ENCODE assay signal across 27 mouse cellular contexts in genomic region chr7:132393582-132394175, GRCm38 (mm10).
DNase-seq lines count a peak whose midpoint lies in the region; ATAC-seq and TF ChIP-seq lines count a peak whose summit lies in the region.
"Had no signal": no experiment of that assay in that cellular context is flagged by ENCODE, and none has a peak within 500 bp of the region (broad histone marks: within the 10 kb centered on the region; RNA-seq: fewer than 3 reads in every experiment).

No protein-coding gene starts in this region.

- no peak overlapping the region for H3K9ac ChIP-seq in kidney, postnatal 0 days (ENCODE audit: low read depth, low read length)
- H3K9ac ChIP-seq: embryonic facial prominence, embryonic 13.5 days; forebrain, embryonic 12.5 days; forebrain, embryonic 15.5 days; heart, embryonic 13.5 days; hindbrain, embryonic 14.5 days had no signal

- H3K4me1 ChIP-seq in kidney, postnatal 0 days (replicated peaks; ENCODE audit: insufficient read depth, low read length): 0 out of 2 replicates have a peak, but pooled peaks cover 2% of the 10 kb centered on the region
- H3K4me1 ChIP-seq: forebrain, embryonic 12.5 days; forebrain, embryonic 15.5 days had no signal

- H3K4me2 ChIP-seq in kidney, postnatal 0 days (ENCODE audit: low read length): no peak overlapping the region
- H3K4me2 ChIP-seq: embryonic facial prominence, embryonic 13.5 days; forebrain, embryonic 12.5 days; forebrain, embryonic 15.5 days; heart, embryonic 13.5 days; hindbrain, embryonic 14.5 days had no signal

- no peaks in the 10 kb centered on the region for H3K27me3 ChIP-seq in kidney, postnatal 0 days (ENCODE audit: insufficient read depth, low read length)
- H3K27me3 ChIP-seq: embryonic facial prominence, embryonic 13.5 days; forebrain, embryonic 12.5 days; forebrain, embryonic 15.5 days; heart, embryonic 13.5 days had no signal

- H3K27ac ChIP-seq in kidney, postnatal 0 days: no peak overlapping the region
- H3K27ac ChIP-seq: embryonic facial prominence, embryonic 10.5 days; embryonic facial prominence, embryonic 13.5 days; forebrain, embryonic 12.5 days; forebrain, embryonic 15.5 days; heart, adult 2 months; heart, embryonic 10.5 days; heart, embryonic 13.5 days; hindbrain, embryonic 14.5 days; hindbrain, postnatal 0 days had no signal

- DNase-seq in kidney, adult 8-10 months: peak; percentile 10 to 64
- DNase-seq in kidney, adult 18-20 months: no peak
- DNase-seq in kidney, postnatal 0 days (ENCODE audit: low spot score): peak; percentile 22
- DNase-seq in kidney, postnatal 4 days: no peak
- DNase-seq in Muller cell, postnatal 12 days (ENCODE audit: inconsistent ontology term): peak; percentile 17
- peak; percentile 14 for DNase-seq in kidney, postnatal 14 days
- DNase-seq in testis, postnatal 10 days (ENCODE audit: low spot score): no peak
- DNase-seq: adrenal gland, adult 2 months; adrenal gland, postnatal 14 days; cerebellum, adult 11 months; cerebellum, adult 2 months; cerebellum, adult 9-11 months; cerebellum, postnatal 25 days; gastrocnemius, postnatal 25 days; heart, adult 2 months; heart, postnatal 14 days; heart, postnatal 4 days had no signal

- no peaks in the 10 kb centered on the region for H3K36me3 ChIP-seq in kidney, postnatal 0 days (ENCODE audit: insufficient read depth, low read length)
- H3K36me3 ChIP-seq: embryonic facial prominence, embryonic 10.5 days; embryonic facial prominence, embryonic 13.5 days; forebrain, embryonic 12.5 days; forebrain, embryonic 15.5 days; heart, embryonic 10.5 days; heart, embryonic 13.5 days had no signal

- no peak for ATAC-seq in kidney, postnatal 0 days (replicated peaks; ENCODE audit: low FRiP score, low read depth)
- ATAC-seq: CD4-positive, CD25-positive, alpha-beta regulatory T cell, adult 4 months; forebrain, embryonic 15.5 days; hindbrain, postnatal 0 days had no signal

- H3K9me3 ChIP-seq in kidney, postnatal 0 days (replicated peaks; ENCODE audit: low read length): no peaks in the 10 kb centered on the region
- H3K9me3 ChIP-seq: embryonic facial prominence, embryonic 10.5 days; embryonic facial prominence, embryonic 13.5 days; forebrain, embryonic 12.5 days; forebrain, embryonic 15.5 days; heart, embryonic 10.5 days had no signal

- no peak for TF ChIP-seq CTCF in kidney, postnatal 0 days (IDR thresholded peaks at IDR 0.05; ENCODE audit: low read depth)

- no peak overlapping the region for H3K4me3 ChIP-seq in kidney, postnatal 0 days (replicated peaks; ENCODE audit: low read depth, low read length)
- H3K4me3 ChIP-seq: embryonic facial prominence, embryonic 10.5 days; embryonic facial prominence, embryonic 13.5 days; erythroblast, embryonic 14.5 days; forebrain, embryonic 12.5 days; forebrain, embryonic 15.5 days; heart, adult 2 months; heart, embryonic 10.5 days; heart, embryonic 13.5 days had no signal

Comparison
In these comparisons a context has a peak if more than half of its experiments do, and no peak if none do; other contexts are left out.
1. DNase-seq: peak in kidney, adult 8-10 months (2 of 2), kidney, postnatal 0 days (single experiment), Muller cell, postnatal 12 days (single experiment) and kidney, postnatal 14 days (single experiment); none in kidney, adult 18-20 months (single experiment), kidney, postnatal 4 days (0 of 2) and testis, postnatal 10 days (single experiment).